Mouse (Mus musculus) effector memory CD4-positive, alpha-beta T cell, adult 5 months (primary cell): ENCODE results near the gene Hnrnpul1. TPM values are rescaled to one million over a fixed set of nuclear protein-coding genes. Genes with fewer than 3 reads are reported as not detected.

Source experiments
- polyA plus RNA-seq: library from polyadenylated mRNA; unstranded; fragments of 100-300 nt; shearing (Covaris generic); gene quantifications from one replicate; pipeline ENCODE4 v1.2.1, GENCODE M21; 2017

Gene Hnrnpul1
- 97.6 TPM for polyA plus RNA-seq

GRCm38 (mm10) chr7:25754738-25755467 is at the start of gene Hnrnpul1:
Gene Hnrnpul1 (minus strand): TSS chr7:25754757.

DNA sequence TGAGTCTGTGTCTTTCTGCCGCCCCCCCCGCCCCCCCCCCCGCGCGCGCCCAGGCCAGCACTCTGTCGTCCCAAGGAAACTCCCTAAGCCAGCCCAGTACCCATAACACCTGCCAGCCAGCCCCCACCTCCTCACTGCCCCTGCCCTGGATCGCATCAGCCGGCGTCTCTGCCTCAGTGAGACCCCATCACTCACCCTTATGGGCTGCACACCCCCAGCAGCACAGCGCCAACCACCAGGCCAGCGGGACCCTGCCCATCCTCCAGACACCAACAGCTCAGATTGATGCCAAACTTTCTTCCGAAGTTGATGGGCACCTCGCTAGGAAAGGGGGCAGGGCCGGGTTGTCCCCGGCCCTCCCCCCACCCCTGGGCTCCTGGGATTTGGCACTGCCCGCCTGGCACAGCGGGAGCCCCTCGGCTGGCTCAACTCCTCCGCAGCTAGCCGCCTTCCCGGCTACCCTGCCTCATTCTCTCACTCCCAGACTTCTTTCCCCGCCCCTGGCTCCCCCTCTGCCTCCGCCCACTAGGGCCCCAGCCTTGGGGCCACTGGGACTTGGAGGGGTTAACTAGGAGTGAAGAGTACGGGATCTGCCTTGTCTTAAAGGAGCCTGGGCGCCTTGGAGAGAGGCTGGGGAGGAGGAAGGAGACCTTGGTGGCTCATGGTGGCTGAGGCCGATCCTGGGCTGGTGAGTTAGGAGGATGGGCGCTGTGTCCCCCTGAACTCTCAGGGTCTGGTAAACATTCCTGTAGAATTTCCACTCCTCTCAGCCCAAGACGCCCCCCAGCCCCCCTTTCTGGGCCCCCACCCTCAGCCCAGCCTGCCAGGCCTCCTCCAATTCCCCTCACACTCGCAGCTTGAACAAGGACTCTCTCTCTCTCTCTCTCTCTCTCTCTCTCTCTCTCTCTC is 33.9 kb upstream of the Hnrnpul1 start, which contains the start of gene Axl:
Gene Axl, minus strand, starts transcription at position 486 of the 909 bp plus-strand sequence.

DNA sequence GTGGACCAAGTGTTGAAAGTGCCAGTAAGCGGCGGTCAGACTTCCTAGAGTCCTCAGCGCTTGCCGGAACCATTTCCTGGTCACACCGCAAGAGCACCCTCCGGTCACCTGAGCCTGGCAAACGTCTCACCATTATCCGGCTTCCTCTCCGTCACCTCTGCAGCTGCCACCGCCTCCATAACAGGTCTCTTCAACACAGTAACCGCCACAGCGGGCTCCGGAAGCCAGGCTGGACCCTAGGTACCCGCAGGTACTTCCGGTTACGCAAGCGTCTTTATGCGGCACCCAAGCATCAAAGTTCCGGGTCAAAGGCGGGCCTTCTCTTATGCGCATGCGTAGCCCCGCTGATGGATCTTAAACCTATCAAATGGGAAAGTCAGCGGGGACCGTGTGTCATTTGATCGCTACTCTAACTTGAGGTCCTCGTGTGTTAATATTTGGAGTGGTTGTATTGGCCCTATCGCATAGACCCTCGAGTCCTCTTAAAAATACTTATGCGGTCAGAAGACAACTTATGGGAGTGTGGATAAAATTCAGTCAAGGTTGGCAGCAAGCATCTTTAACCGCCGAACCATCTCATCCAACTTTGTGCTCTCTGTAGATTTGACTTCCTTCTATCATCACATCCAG is 35.7 kb downstream of the Hnrnpul1 start, which contains the start of gene Ccdc97:
Gene Ccdc97, minus strand, starts transcription at position 301 of the 630 bp plus-strand sequence.

DNA sequence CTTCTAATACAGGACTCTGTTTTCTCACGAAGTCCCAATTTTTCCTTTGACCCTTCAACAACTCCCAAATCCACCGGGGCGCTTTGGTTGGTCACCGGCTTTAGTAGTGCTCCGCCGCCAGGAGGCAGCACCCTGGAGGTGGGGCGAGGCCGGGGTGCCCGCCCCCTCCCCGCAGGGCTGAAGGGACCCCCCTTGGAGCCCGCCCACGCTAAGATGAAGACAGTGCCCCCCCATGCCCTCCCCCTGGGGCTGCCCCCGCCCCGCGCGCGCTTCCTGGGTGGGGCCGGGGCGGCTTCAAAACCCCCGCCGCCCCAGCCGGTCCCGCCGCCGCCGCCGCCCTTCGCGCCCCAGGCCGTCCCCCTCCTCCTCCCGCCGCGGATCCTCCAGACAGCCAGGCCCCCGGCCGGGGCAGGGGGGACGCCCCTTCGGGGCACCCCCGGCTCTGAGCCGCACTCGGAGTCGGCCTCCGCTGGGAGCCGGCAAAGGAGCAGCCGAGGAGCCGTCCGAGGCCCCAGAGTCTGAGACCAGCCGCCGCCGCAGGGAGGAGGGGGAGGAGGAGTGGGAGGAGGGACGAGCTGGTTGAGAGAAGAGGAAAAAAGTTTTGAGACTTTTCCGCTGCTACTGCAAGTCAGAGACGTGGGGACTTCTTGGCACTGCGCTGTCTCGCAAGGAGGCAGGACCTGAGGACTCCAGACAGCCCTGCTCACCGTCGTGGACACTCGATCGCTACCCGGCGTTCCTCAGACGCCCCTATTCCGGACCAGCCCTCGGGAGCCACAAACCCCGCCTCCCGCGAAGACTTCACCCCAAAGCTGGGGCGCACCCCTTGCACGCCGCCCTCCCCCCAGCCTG is 67.7 kb downstream of the Hnrnpul1 start, which contains the start of gene Tgfb1:
Gene Tgfb1, plus strand, starts transcription at position 323 of the 852 bp plus-strand sequence.

GRCm38 (mm10) chr7:25680514-25681258 is 73.9 kb downstream of the Hnrnpul1 start, which contains the start of gene B9d2:
Gene B9d2 (plus strand): TSS chr7:25680780.

DNA sequence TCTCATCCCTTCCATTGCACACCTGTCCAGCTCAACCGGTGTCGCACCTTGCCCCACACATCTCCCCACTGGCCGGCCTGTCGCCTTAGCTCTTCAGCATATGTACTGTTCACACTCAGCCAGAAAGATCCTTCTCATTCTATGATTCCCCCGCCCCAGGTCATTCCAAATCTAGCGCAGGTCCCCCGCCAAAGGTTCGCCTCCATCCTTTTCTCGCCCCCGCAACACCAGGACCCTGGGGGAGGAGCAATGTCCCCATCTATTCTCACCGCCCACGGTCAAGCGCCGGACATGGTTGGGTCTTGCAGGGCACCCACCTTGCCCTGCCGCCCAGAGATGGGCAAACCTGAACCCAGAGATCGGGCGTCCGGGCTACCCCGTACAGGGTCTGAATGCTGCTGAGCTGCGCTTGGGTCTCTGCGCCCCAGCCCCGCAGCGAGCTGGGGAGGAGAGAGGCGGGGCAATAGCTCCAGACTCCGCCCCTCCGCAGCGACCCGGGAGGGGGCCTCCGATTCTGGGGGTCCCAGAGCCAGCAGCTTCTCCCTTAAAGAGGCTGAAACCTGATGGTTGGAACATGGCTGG is 79.7 kb downstream of the Hnrnpul1 start, which contains the start of gene Tmem91:
Gene Tmem91, minus strand, starts transcription at position 448 of the 582 bp plus-strand sequence.

Other genes starting within 250 kb of the Hnrnpul1 start
- gene Ceacam2, start 214.9 kb downstream of the Hnrnpul1 start, polyA plus RNA-seq, result not detected
- gene Erich4, start 138.9 kb downstream of the Hnrnpul1 start, polyA plus RNA-seq, result not detected
- 67.3 TPM for gene Dmac2, start 135.3 kb downstream of the Hnrnpul1 start, polyA plus RNA-seq
- 0.20 TPM for gene B3gnt8, start 128.1 kb downstream of the Hnrnpul1 start, polyA plus RNA-seq
- gene Bckdha, start 95.8 kb downstream of the Hnrnpul1 start, polyA plus RNA-seq, result 36.8 TPM
- 52.9 TPM for gene Exosc5, start 95.6 kb downstream of the Hnrnpul1 start, polyA plus RNA-seq
- gene Tmem91, start 79.6 kb downstream of the Hnrnpul1 start, polyA plus RNA-seq, result 0.84 TPM
- gene B9d2, start 74.0 kb downstream of the Hnrnpul1 start, polyA plus RNA-seq, result 55.6 TPM
- gene Tgfb1, start 67.8 kb downstream of the Hnrnpul1 start, polyA plus RNA-seq, result 181 TPM
- gene Ccdc97, start 35.7 kb downstream of the Hnrnpul1 start, polyA plus RNA-seq, result 52.7 TPM
- gene Axl, start 33.9 kb upstream of the Hnrnpul1 start, polyA plus RNA-seq, result 3.6 TPM
- 10.5 TPM for gene Cyp2s1, start 62.2 kb upstream of the Hnrnpul1 start, polyA plus RNA-seq
- not detected for gene Cyp2b10, start 142.9 kb upstream of the Hnrnpul1 start, polyA plus RNA-seq